Mouse (Mus musculus) embryonic facial prominence, embryonic 14.5 days (tissue): ENCODE measurements around the gene 1700037C18Rik. TPM values are rescaled to one million over a fixed set of nuclear protein-coding genes. Genes with fewer than 3 reads are reported as not detected.
"Not testable (repeated sequence)": the region's sequence is repeated elsewhere in the genome, so short reads cannot be mapped to it uniquely, and the experiment has no call there.

Source experiments
- ATAC-seq: fragments of 200-750 bp; cut with Nextera tagmentation; 2 replicates; pipeline ENCODE4 v1.8.0; 2017; ENCODE audit warnings: low read depth, moderate number of reproducible peaks, moderate TSS enrichment
- DNase-seq: peaks from one replicate; pipeline ENCODE4 v3.0.0-alpha.2; 2015; ENCODE audit warnings: low spot score
- H3K27ac ChIP-seq: fragments of 300-500 bp; sonication (generic); replicated peaks from 2 replicates; pipeline ENCODE4 v1.5.1; 2014; ENCODE audit warnings: low read depth, mild to moderate bottlenecking, low read length, moderate library complexity
- H3K27me3 ChIP-seq: fragments of 300-500 bp; sonication (generic); replicated peaks from 2 replicates; pipeline ENCODE4 v1.6.1; 2014; ENCODE audit warnings: low read length; ENCODE audit not compliant: control insufficient read depth, insufficient read depth
- H3K36me3 ChIP-seq: fragments of 300-500 bp; sonication (generic); 2 replicates; pipeline ENCODE4 v1.6.1; 2014; ENCODE audit warnings: low read length, mixed read lengths; ENCODE audit not compliant: control insufficient read depth, insufficient read depth
- H3K4me1 ChIP-seq: fragments of 300-500 bp; sonication (generic); 2 replicates; pipeline ENCODE4 v1.6.1; 2014; ENCODE audit warnings: antibody characterized with exemption, low read length; ENCODE audit not compliant: control insufficient read depth, insufficient read depth
- H3K4me2 ChIP-seq: fragments of 300-500 bp; sonication (generic); 2 replicates; pipeline ENCODE4 v1.6.1; 2014; ENCODE audit warnings: low read depth, mild to moderate bottlenecking, low read length, moderate library complexity, mixed read lengths
- H3K4me3 ChIP-seq: fragments of 300-500 bp; sonication (generic); 2 replicates; pipeline ENCODE4 v1.5.1; 2014; ENCODE audit warnings: low read depth, mild to moderate bottlenecking, low read length
- H3K9ac ChIP-seq: fragments of 300-500 bp; sonication (generic); 2 replicates; pipeline ENCODE4 v1.6.1; 2014; ENCODE audit warnings: low read depth, mild to moderate bottlenecking, low read length, moderate library complexity, mixed read lengths
- H3K9me3 ChIP-seq: fragments of 300-500 bp; sonication (generic); 2 replicates; pipeline ENCODE4 v1.6.1; 2016; ENCODE audit warnings: low read length; ENCODE audit not compliant: control insufficient read depth
- WGBS: fragments of 180-500 bp; shearing (Covaris S2); extraction: QIAGEN DNeasy Blood & Tissue Kit; methylation state at CpG from one replicate; pipeline ENCODE4 v1.1.7; 2014; 5-methylcytosine and 5-hydroxymethylcytosine counted together
- microRNA-seq: library from miRNA; unstranded; fragments of <30 nt; microRNA quantifications from one replicate; pipeline ENCODE4, GENCODE M21; 2016; ENCODE audit warnings: borderline number of aligned reads
- polyA plus RNA-seq: library from polyadenylated mRNA; unstranded; fragments of >200 nt; fragmentation: Nextera tagmentation; extraction: Ambion mirVana; gene quantifications from 2 replicates; pipeline ENCODE4 v1.2.1, GENCODE M21; 2014

1700037C18Rik gene
- polyA plus RNA-seq, 1 experiment from 2014 or later = 8.1 TPM

- no peaks in the 10 kb centered on the region for H3K9me3 ChIP-seq
- ATAC-seq = no peak
- 65% methylated on average over 11 of the region's 11 CpGs for WGBS
- no peaks in the 10 kb centered on the region for H3K4me1 ChIP-seq
- 0 out of 2 replicates have a peak, but pooled peaks cover 10% of the 10 kb centered on the region for H3K36me3 ChIP-seq
- H3K27ac ChIP-seq = no peak overlapping the region
- DNase-seq = no peak
- no peaks in the 10 kb centered on the region for H3K27me3 ChIP-seq
- H3K4me2 ChIP-seq = no peak overlapping the region
- no peak overlapping the region for H3K4me3 ChIP-seq
- H3K9ac ChIP-seq = no peak overlapping the region
Measured at GRCm38 (mm10) chr16:3854437-3855182, 53.9 kb downstream of the 1700037C18Rik start.

- H3K9ac ChIP-seq = no peak overlapping the region
- H3K4me3 ChIP-seq = no peak overlapping the region
- H3K36me3 ChIP-seq = 0 out of 2 replicates have a peak, but pooled peaks cover 10% of the 10 kb centered on the region
- H3K4me2 ChIP-seq = no peak overlapping the region
- H3K4me1 ChIP-seq = peaks cover 4% of the 10 kb centered on the region
- no peak overlapping the region for H3K27ac ChIP-seq
- no peaks in the 10 kb centered on the region for H3K9me3 ChIP-seq
- ATAC-seq (no peak), DNase-seq (no peak)
- WGBS = 30% methylated on average over 11 of the region's 12 CpGs
- no peaks in the 10 kb centered on the region for H3K27me3 ChIP-seq
Measured at GRCm38 (mm10) chr16:3852586-3852985, 55.9 kb downstream of the 1700037C18Rik start.

- H3K36me3 ChIP-seq = 0 out of 2 replicates have a peak, but pooled peaks cover 10% of the 10 kb centered on the region
- not testable (repeated sequence) for H3K4me3 ChIP-seq, H3K4me2 ChIP-seq, H3K9me3 ChIP-seq, DNase-seq, H3K27me3 ChIP-seq, H3K4me1 ChIP-seq, H3K9ac ChIP-seq, H3K27ac ChIP-seq, ATAC-seq
- WGBS = 85% methylated on average over 9 of the region's 13 CpGs
Measured at GRCm38 (mm10) chr16:3851301-3851700, 57.2 kb downstream of the 1700037C18Rik start.

GRCm38 (mm10) chr16:3848416-3848815 is 60.1 kb downstream of the 1700037C18Rik start:
- Histone ChIP-seq H3K27me3 (no peaks in the 10 kb centered on the region), H3K36me3 (no peaks in the 10 kb centered on the region), H3K27ac (no peak overlapping the region), H3K4me1 (peaks cover 5% of the 10 kb centered on the region), H3K9me3 (no peaks in the 10 kb centered on the region), H3K4me3 (no peak overlapping the region), H3K4me2 (no peak overlapping the region), H3K9ac (no peak overlapping the region)
- WGBS = 77% methylated on average over 3 of the region's 3 CpGs
- no peak for ATAC-seq
- no peak for DNase-seq

GRCm38 (mm10) chr16:3847871-3848270 is 60.6 kb downstream of the 1700037C18Rik start:
- H3K27me3 ChIP-seq = no peaks in the 10 kb centered on the region
- peak overlapping the region; percentile 73 for H3K4me2 ChIP-seq
- no peak for ATAC-seq
- 67% methylated on average over 4 of the region's 4 CpGs for WGBS
- peak overlapping the region; percentile 57 for H3K4me3 ChIP-seq
- peaks cover 5% of the 10 kb centered on the region for H3K4me1 ChIP-seq
- H3K9me3 ChIP-seq = no peaks in the 10 kb centered on the region
- no peaks in the 10 kb centered on the region for H3K36me3 ChIP-seq
- peak overlapping the region; percentile 72 for H3K9ac ChIP-seq
- DNase-seq = no peak
- no peak overlapping the region; the same call in 1 of the 2 replicates for H3K27ac ChIP-seq

- DNase-seq (peak; percentile 99), ATAC-seq (peak; percentile 100)
- H3K4me1 ChIP-seq = peaks cover 5% of the 10 kb centered on the region
- H3K27ac ChIP-seq = no peak within 1 kb of the TSS; the same call in 1 of the 2 replicates
- no peaks in the 10 kb centered on the region for H3K27me3 ChIP-seq
- no peaks in the 10 kb centered on the region for H3K36me3 ChIP-seq
- H3K4me3 ChIP-seq = peak within 1 kb of the TSS; percentile 57
- WGBS = 5% methylated on average over 31 of the region's 38 CpGs
- H3K4me2 ChIP-seq = peak within 1 kb of the TSS; percentile 73
- no peaks in the 10 kb centered on the region for H3K9me3 ChIP-seq
- H3K9ac ChIP-seq = peak within 1 kb of the TSS; percentile 72
Measured at GRCm38 (mm10) chr16:3846711-3847518, 61.6 kb downstream of the 1700037C18Rik start, which contains the start of gene Zfp174. Zfp174 (plus strand) TSS chr16:3847268.

Small RNA genes lying within 50 kb of the gene (microRNA-seq; reads per million reads assigned to microRNA genes)
- not detected for gene Gm23493

Other genes with a start within 250 kb of the 1700037C18Rik start
- gene Mefv, start 190.6 kb downstream of the 1700037C18Rik start, polyA plus RNA-seq = not detected in 2 replicates
- gene Zfp263, start 164.6 kb downstream of the 1700037C18Rik start, polyA plus RNA-seq = 20.5 and 24.2 TPM in 2 replicates
- 0.60 and 0.93 TPM in 2 replicates for gene Olfr15, start 77.8 kb downstream of the 1700037C18Rik start, polyA plus RNA-seq
- 0.83 and 1.2 TPM in 2 replicates for gene Zfp174, start 61.4 kb downstream of the 1700037C18Rik start, polyA plus RNA-seq
- gene Naa60, start 36.3 kb downstream of the 1700037C18Rik start, polyA plus RNA-seq = 55.4 and 58.2 TPM in 2 replicates
- gene Zfp597, start 24.1 kb downstream of the 1700037C18Rik start, polyA plus RNA-seq = 7.2 and 8.1 TPM in 2 replicates
- gene Gm20695, start 24.0 kb downstream of the 1700037C18Rik start, polyA plus RNA-seq = 3.0 and 3.7 TPM in 2 replicates
- gene Cluap1, start 112 bp upstream of the 1700037C18Rik start, polyA plus RNA-seq = 32.0 and 32.2 TPM in 2 replicates
- gene Nlrc3, start 67.9 kb upstream of the 1700037C18Rik start, polyA plus RNA-seq = 0.67 and 1.1 TPM in 2 replicates
- gene Slx4, start 95.1 kb upstream of the 1700037C18Rik start, polyA plus RNA-seq = 23.0 and 23.1 TPM in 2 replicates
- 4.2 and 5.1 TPM in 2 replicates for gene Dnase1, start 128.3 kb upstream of the 1700037C18Rik start, polyA plus RNA-seq
- 86.0 and 91.1 TPM in 2 replicates for gene Trap1, start 169.1 kb upstream of the 1700037C18Rik start, polyA plus RNA-seq